Mouse (Mus musculus): Measurements from ENCODE around the gene Hipk1. TPM values are rescaled to one million over a fixed set of nuclear protein-coding genes. Genes with fewer than 3 reads are reported as not detected.
"Not testable (repeated sequence)": the region's sequence is repeated elsewhere in the genome, so short reads cannot be mapped to it uniquely, and the experiment has no call there.

Gene Hipk1
- polyA plus RNA-seq, 2 experiments = 16.6 to 27.3 TPM

GRCm38 (mm10) chr3:103835951-103836310 lies 44.6 kb upstream of the Hipk1 start:
- DNase-seq (ENCODE audit: low spot score) = no peak
- WGBS = 74% methylated on average over 10 of the region's 10 CpGs

GRCm38 (mm10) chr3:103835272-103835950 lies 44.0 kb upstream of the Hipk1 start:
- no peak overlapping the region for H3K4me2 ChIP-seq (replicated peaks; ENCODE audit: low read depth, low read length, severe bottlenecking)
- no peaks in the 10 kb centered on the region for H3K27me3 ChIP-seq (ENCODE audit: control insufficient read depth, insufficient read depth, low read length)
- H3K27ac ChIP-seq (replicated peaks; ENCODE audit: low read depth, low read length) = no peak overlapping the region
- H3K36me3 ChIP-seq (ENCODE audit: control insufficient read depth, insufficient read depth, low read length) = no peaks in the 10 kb centered on the region
- DNase-seq (ENCODE audit: low spot score) (no peak), ATAC-seq (ENCODE audit: low FRiP score, low read depth) (no peak)
- no peak overlapping the region for H3K4me3 ChIP-seq (replicated peaks; ENCODE audit: low read length)
- no peak for TF ChIP-seq POLR2A (IDR thresholded peaks at IDR 0.05; ENCODE audit: borderline replicate concordance, extremely low read depth, insufficient read depth, insufficient read length)
- WGBS = 68% methylated on average over 6 of the region's 6 CpGs
- no peaks in the 10 kb centered on the region for H3K4me1 ChIP-seq (ENCODE audit: control insufficient read depth, insufficient read depth, low read length)
- no peaks in the 10 kb centered on the region for H3K9me3 ChIP-seq (ENCODE audit: control insufficient read depth, low read length)
- no peak overlapping the region for H3K9ac ChIP-seq (ENCODE audit: low read depth, low read length, severe bottlenecking)

More at GRCm38 (mm10) chr3:103835951-103836310, 44.6 kb upstream of the Hipk1 start:
- no peaks in the 10 kb centered on the region for H3K9me3 ChIP-seq (ENCODE audit: control insufficient read depth, low read length)
- H3K36me3 ChIP-seq (ENCODE audit: control insufficient read depth, insufficient read depth, low read length) = no peaks in the 10 kb centered on the region
- no peaks in the 10 kb centered on the region for H3K27me3 ChIP-seq (ENCODE audit: control insufficient read depth, insufficient read depth, low read length)
- H3K4me3 ChIP-seq (replicated peaks; ENCODE audit: low read length) = no peak overlapping the region
- no peak overlapping the region for H3K4me2 ChIP-seq (replicated peaks; ENCODE audit: low read depth, low read length, severe bottlenecking)
- no peak for TF ChIP-seq POLR2A (IDR thresholded peaks at IDR 0.05; ENCODE audit: borderline replicate concordance, extremely low read depth, insufficient read depth, insufficient read length)
- H3K9ac ChIP-seq (ENCODE audit: low read depth, low read length, severe bottlenecking) = no peak overlapping the region
- no peak for ATAC-seq (ENCODE audit: low FRiP score, low read depth)
- no peak overlapping the region for H3K27ac ChIP-seq (replicated peaks; ENCODE audit: low read depth, low read length)
- H3K4me1 ChIP-seq (ENCODE audit: control insufficient read depth, insufficient read depth, low read length) = no peaks in the 10 kb centered on the region

- no peak for DNase-seq (ENCODE audit: low spot score)
- TF ChIP-seq POLR2A (IDR thresholded peaks at IDR 0.05; ENCODE audit: borderline replicate concordance, extremely low read depth, insufficient read depth, insufficient read length) = no peak
- Histone ChIP-seq H3K27ac (replicated peaks; ENCODE audit: low read depth, low read length) (no peak overlapping the region), H3K4me2 (replicated peaks; ENCODE audit: low read depth, low read length, severe bottlenecking) (no peak overlapping the region), H3K4me1 (ENCODE audit: control insufficient read depth, insufficient read depth, low read length) (no peaks in the 10 kb centered on the region), H3K4me3 (replicated peaks; ENCODE audit: low read length) (no peak overlapping the region), H3K27me3 (ENCODE audit: control insufficient read depth, insufficient read depth, low read length) (no peaks in the 10 kb centered on the region), H3K9ac (ENCODE audit: low read depth, low read length, severe bottlenecking) (no peak overlapping the region), H3K9me3 (ENCODE audit: control insufficient read depth, low read length) (no peaks in the 10 kb centered on the region), H3K36me3 (ENCODE audit: control insufficient read depth, insufficient read depth, low read length) (no peaks in the 10 kb centered on the region)
- no peak for ATAC-seq (ENCODE audit: low FRiP score, low read depth)
- 84% methylated on average over 2 of the region's 2 CpGs for WGBS
Observed at GRCm38 (mm10) chr3:103834001-103834400, 42.6 kb upstream of the Hipk1 start.

- TF ChIP-seq POLR2A (IDR thresholded peaks at IDR 0.05; ENCODE audit: borderline replicate concordance, extremely low read depth, insufficient read depth, insufficient read length) = no peak
- no peak within 1 kb of the TSS for H3K9ac ChIP-seq (ENCODE audit: low read depth, low read length, severe bottlenecking)
- H3K9me3 ChIP-seq (ENCODE audit: control insufficient read depth, low read length) = no peaks in the 10 kb centered on the region
- no peak within 1 kb of the TSS for H3K4me3 ChIP-seq (replicated peaks; ENCODE audit: low read length)
- H3K27me3 ChIP-seq (ENCODE audit: control insufficient read depth, insufficient read depth, low read length) = no peaks in the 10 kb centered on the region
- H3K4me1 ChIP-seq (ENCODE audit: control insufficient read depth, insufficient read depth, low read length) = no peaks in the 10 kb centered on the region
- no peak for DNase-seq (ENCODE audit: low spot score)
- no peak for ATAC-seq (ENCODE audit: low FRiP score, low read depth)
- no peak within 1 kb of the TSS for H3K4me2 ChIP-seq (replicated peaks; ENCODE audit: low read depth, low read length, severe bottlenecking)
- no peak within 1 kb of the TSS for H3K27ac ChIP-seq (replicated peaks; ENCODE audit: low read depth, low read length)
- no peaks in the 10 kb centered on the region for H3K36me3 ChIP-seq (ENCODE audit: control insufficient read depth, insufficient read depth, low read length)
Observed at GRCm38 (mm10) chr3:103832426-103832825, 41.1 kb upstream of the Hipk1 start, which contains the start of gene Bcl2l15. Gene Bcl2l15, plus strand, starts transcription at chr3:103832601.

GRCm38 (mm10) chr3:103831146-103831545 lies 39.8 kb upstream of the Hipk1 start:
- H3K9me3 ChIP-seq (ENCODE audit: control insufficient read depth, low read length) = no peaks in the 10 kb centered on the region
- no peaks in the 10 kb centered on the region for H3K4me1 ChIP-seq (ENCODE audit: control insufficient read depth, insufficient read depth, low read length)
- H3K27me3 ChIP-seq (ENCODE audit: control insufficient read depth, insufficient read depth, low read length) = no peaks in the 10 kb centered on the region
- H3K27ac ChIP-seq (replicated peaks; ENCODE audit: low read depth, low read length) = no peak overlapping the region
- no peak overlapping the region for H3K4me3 ChIP-seq (replicated peaks; ENCODE audit: low read length)
- no peak overlapping the region for H3K4me2 ChIP-seq (replicated peaks; ENCODE audit: low read depth, low read length, severe bottlenecking)
- ATAC-seq (ENCODE audit: low FRiP score, low read depth) = no peak
- WGBS = 72% methylated on average over 7 of the region's 7 CpGs
- DNase-seq (ENCODE audit: low spot score) = no peak
- TF ChIP-seq POLR2A (IDR thresholded peaks at IDR 0.05; ENCODE audit: borderline replicate concordance, extremely low read depth, insufficient read depth, insufficient read length) = no peak
- no peak overlapping the region for H3K9ac ChIP-seq (ENCODE audit: low read depth, low read length, severe bottlenecking)
- no peaks in the 10 kb centered on the region for H3K36me3 ChIP-seq (ENCODE audit: control insufficient read depth, insufficient read depth, low read length)

- H3K27me3 ChIP-seq (ENCODE audit: control insufficient read depth, insufficient read depth, low read length); H3K9me3 ChIP-seq (ENCODE audit: control insufficient read depth, low read length); H3K9ac ChIP-seq (ENCODE audit: low read depth, low read length, severe bottlenecking); H3K4me3 ChIP-seq (replicated peaks; ENCODE audit: low read length); H3K4me1 ChIP-seq (ENCODE audit: control insufficient read depth, insufficient read depth, low read length); ATAC-seq (ENCODE audit: low FRiP score, low read depth); H3K4me2 ChIP-seq (replicated peaks; ENCODE audit: low read depth, low read length, severe bottlenecking); H3K27ac ChIP-seq (replicated peaks; ENCODE audit: low read depth, low read length); H3K36me3 ChIP-seq (ENCODE audit: control insufficient read depth, insufficient read depth, low read length): not testable (repeated sequence)
- DNase-seq (ENCODE audit: low spot score) = peak; percentile 25
- 43% methylated on average over 1 of the region's 1 CpGs for WGBS
Observed at GRCm38 (mm10) chr3:103830681-103831080, 39.3 kb upstream of the Hipk1 start.
